Mouse (Mus musculus): ENCODE results near the gene Srsf2. TPM values are rescaled to one million over a fixed set of nuclear protein-coding genes. Genes with fewer than 3 reads are reported as not detected.

Gene Srsf2
- polyA plus RNA-seq, 1 experiment, result 1,171 TPM

DNA sequence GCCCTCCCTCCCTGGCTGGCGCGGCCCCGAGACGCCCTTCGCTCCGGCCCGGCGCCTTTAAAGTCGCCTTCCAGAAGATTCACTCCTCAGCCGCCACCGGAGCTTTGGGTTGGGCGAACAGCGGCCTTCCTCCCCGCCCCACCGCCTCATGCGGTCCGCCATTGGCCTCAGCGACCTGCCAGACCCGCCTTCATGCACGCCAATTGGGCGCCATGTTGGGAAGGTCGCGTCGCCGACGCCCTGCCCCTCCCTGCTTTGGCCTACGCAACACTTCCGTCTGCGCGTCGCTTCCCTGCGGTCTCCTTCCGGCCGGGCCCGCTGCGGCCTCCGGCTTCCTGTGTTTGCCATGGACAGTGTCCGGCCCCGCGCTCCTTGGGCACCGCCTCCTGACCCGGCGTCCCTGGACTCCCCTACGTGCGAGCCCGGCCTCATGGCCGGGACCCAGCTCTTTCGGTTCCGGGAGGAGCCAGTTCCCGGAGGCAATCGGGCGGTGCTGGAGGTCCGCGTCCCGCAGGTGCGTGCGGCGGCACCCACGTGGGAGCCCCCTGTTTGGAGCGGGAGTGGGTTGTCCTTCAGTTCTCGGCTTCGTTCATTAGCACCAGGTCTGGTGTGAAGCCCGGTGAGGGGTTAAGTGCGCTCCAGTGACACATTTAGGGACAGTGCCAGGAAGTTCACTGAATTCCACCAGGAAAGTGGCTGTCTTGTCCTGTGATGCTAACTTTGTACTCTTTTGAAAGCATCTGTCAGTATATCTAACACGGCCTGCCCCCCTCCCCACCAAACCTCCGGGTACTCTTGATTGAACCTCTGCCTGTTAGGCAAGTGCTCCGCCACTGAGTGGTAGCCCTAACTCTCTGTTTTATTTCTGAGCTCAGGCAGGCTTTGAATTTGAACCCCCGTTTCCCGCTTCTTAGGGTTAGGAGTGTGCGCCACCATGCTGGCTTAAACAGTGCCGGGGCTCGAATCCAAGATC, 9.3 kb downstream of the Srsf2 start, which contains the start of the genes Mettl23 and Jmjd6:
Mettl23 (plus strand) TSS at position 18 of the 973 bp plus-strand sequence.
Jmjd6 (minus strand) TSS at position 189 of the 973 bp plus-strand sequence.
- peak; percentile 66; the same call in 1 of the 2 replicates for TF ChIP-seq CTCF (IDR thresholded peaks at IDR 0.05; ENCODE audit: borderline replicate concordance, control insufficient read depth, extremely low read depth, insufficient read depth, low read length, poor library complexity)
- peak; percentile 75 for TF ChIP-seq POLR2A (IDR thresholded peaks at IDR 0.05; ENCODE audit: control insufficient read depth, extremely low read depth, insufficient read depth, low read length, poor library complexity)
- H3K27me3 ChIP-seq (ENCODE audit: control insufficient read depth, insufficient read depth, low read length), result no peaks in the 10 kb centered on the region
- peak; percentile 95 for DNase-seq
- H3K4me3 ChIP-seq (ENCODE audit: control insufficient read depth, insufficient read depth, low read length), result peak within 1 kb of the TSS; percentile 54
- H3K4me1 ChIP-seq (replicated peaks; ENCODE audit: control insufficient read depth, insufficient read depth, low read length), result peaks cover 18% of the 10 kb centered on the region
- under 1% methylated on average over 72 of the region's 72 CpGs for WGBS
- peaks cover 30% of the 10 kb centered on the region for H3K36me3 ChIP-seq (ENCODE audit: control insufficient read depth, insufficient read depth, low read length)
- H3K27ac ChIP-seq (ENCODE audit: control insufficient read depth, insufficient read depth, low read length), result peak within 1 kb of the TSS; percentile 62

DNA sequence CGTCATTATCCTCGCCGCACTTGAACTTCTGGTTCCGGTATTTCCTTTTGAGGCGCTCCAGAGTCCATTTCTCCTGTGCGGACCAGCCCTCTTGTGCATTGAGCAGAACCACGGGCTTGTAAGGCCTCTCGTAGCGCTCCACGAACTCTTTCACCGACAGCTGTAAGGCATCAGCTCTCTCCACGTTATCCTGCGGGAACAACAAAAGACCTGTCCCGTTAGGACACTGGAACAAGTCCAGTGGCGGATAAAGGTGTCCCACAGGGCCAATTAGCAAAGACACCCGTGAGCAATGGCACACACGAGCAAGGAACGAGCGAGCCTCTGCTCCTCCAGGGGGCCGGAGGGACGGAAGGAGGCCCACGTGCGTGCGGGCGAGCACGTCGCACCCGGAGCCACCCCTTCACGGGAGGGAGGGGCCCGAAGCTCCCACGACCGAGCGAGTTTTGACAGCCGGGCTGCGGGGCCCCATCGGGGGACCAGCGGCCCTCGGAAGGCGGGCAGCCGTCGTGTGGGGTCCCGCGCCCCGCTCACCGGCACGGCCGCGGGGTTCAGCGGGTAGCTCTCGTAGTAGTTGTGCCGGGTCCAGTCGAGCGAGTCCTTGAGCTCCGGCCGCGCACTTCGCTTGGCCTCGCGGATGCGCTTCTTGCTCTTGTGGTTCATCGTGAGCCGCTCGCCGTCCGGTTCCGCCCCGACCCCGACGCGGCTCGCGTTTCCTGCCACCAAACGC, 10.2 kb downstream of the Srsf2 start:
- no peak for TF ChIP-seq POLR2A (IDR thresholded peaks at IDR 0.05; ENCODE audit: control insufficient read depth, extremely low read depth, insufficient read depth, low read length, poor library complexity)
- no peak for TF ChIP-seq CTCF (IDR thresholded peaks at IDR 0.05; ENCODE audit: borderline replicate concordance, control insufficient read depth, extremely low read depth, insufficient read depth, low read length, poor library complexity)
- H3K27me3 ChIP-seq (ENCODE audit: control insufficient read depth, insufficient read depth, low read length), result no peaks in the 10 kb centered on the region
- H3K4me1 ChIP-seq (replicated peaks; ENCODE audit: control insufficient read depth, insufficient read depth, low read length), result peaks cover 18% of the 10 kb centered on the region
- DNase-seq, result peak; percentile 72
- peak overlapping the region; percentile 62 for H3K27ac ChIP-seq (ENCODE audit: control insufficient read depth, insufficient read depth, low read length)
- H3K4me3 ChIP-seq (ENCODE audit: control insufficient read depth, insufficient read depth, low read length), result peak overlapping the region; percentile 54
- H3K36me3 ChIP-seq (ENCODE audit: control insufficient read depth, insufficient read depth, low read length), result peaks cover 32% of the 10 kb centered on the region
- under 1% methylated on average over 72 of the region's 73 CpGs for WGBS

DNA sequence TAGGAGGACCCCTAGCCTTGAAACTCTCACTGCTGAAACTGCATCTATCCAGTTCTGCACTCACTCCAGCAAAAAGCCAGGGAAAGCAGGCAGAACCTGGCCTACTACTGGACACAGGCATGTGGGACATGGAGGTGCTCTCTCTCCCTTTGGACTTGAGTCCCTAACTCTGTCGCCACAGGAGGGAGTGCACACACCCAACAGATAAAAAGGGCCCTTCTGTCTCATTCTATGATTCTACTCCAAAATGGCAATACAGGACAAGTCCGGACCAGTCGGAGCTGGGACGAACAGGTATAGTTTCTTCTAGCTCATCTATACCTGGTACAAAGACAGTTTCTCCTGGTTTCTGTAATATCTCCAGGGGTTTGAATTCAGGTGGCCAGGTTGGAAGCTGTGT, 12.1 kb downstream of the Srsf2 start:
- TF ChIP-seq CTCF (IDR thresholded peaks at IDR 0.05; ENCODE audit: borderline replicate concordance, control insufficient read depth, extremely low read depth, insufficient read depth, low read length, poor library complexity) (no peak), POLR2A (IDR thresholded peaks at IDR 0.05; ENCODE audit: control insufficient read depth, extremely low read depth, insufficient read depth, low read length, poor library complexity) (no peak)
- DNase-seq, result no peak
- no peak overlapping the region for H3K4me3 ChIP-seq (ENCODE audit: control insufficient read depth, insufficient read depth, low read length)
- peaks cover 18% of the 10 kb centered on the region for H3K4me1 ChIP-seq (replicated peaks; ENCODE audit: control insufficient read depth, insufficient read depth, low read length)
- no peak overlapping the region for H3K27ac ChIP-seq (ENCODE audit: control insufficient read depth, insufficient read depth, low read length)
- H3K36me3 ChIP-seq (ENCODE audit: control insufficient read depth, insufficient read depth, low read length), result peaks cover 50% of the 10 kb centered on the region
- WGBS, result 92% methylated on average over 4 of the region's 4 CpGs
- H3K27me3 ChIP-seq (ENCODE audit: control insufficient read depth, insufficient read depth, low read length), result no peaks in the 10 kb centered on the region

GRCm38 (mm10) chr11:116839601-116840000, 13.3 kb downstream of the Srsf2 start:
- DNase-seq, result no peak
- no peak overlapping the region for H3K4me3 ChIP-seq (ENCODE audit: control insufficient read depth, insufficient read depth, low read length)
- peaks cover 18% of the 10 kb centered on the region for H3K4me1 ChIP-seq (replicated peaks; ENCODE audit: control insufficient read depth, insufficient read depth, low read length)
- H3K27ac ChIP-seq (ENCODE audit: control insufficient read depth, insufficient read depth, low read length), result no peak overlapping the region
- H3K27me3 ChIP-seq (ENCODE audit: control insufficient read depth, insufficient read depth, low read length), result no peaks in the 10 kb centered on the region
- WGBS, result 95% methylated on average over 7 of the region's 7 CpGs
- peaks cover 54% of the 10 kb centered on the region for H3K36me3 ChIP-seq (ENCODE audit: control insufficient read depth, insufficient read depth, low read length)
- no peak for TF ChIP-seq CTCF (IDR thresholded peaks at IDR 0.05; ENCODE audit: borderline replicate concordance, control insufficient read depth, extremely low read depth, insufficient read depth, low read length, poor library complexity)
- TF ChIP-seq POLR2A (IDR thresholded peaks at IDR 0.05; ENCODE audit: control insufficient read depth, extremely low read depth, insufficient read depth, low read length, poor library complexity), result no peak

GRCm38 (mm10) chr11:116838936-116839335, 14.0 kb downstream of the Srsf2 start:
- no peak overlapping the region for H3K4me3 ChIP-seq (ENCODE audit: control insufficient read depth, insufficient read depth, low read length)
- H3K27me3 ChIP-seq (ENCODE audit: control insufficient read depth, insufficient read depth, low read length), result no peaks in the 10 kb centered on the region
- peaks cover 14% of the 10 kb centered on the region; the same call in 1 of the 2 replicates for H3K4me1 ChIP-seq (replicated peaks; ENCODE audit: control insufficient read depth, insufficient read depth, low read length)
- no peak overlapping the region for H3K27ac ChIP-seq (ENCODE audit: control insufficient read depth, insufficient read depth, low read length)
- DNase-seq, result no peak
- peaks cover 54% of the 10 kb centered on the region for H3K36me3 ChIP-seq (ENCODE audit: control insufficient read depth, insufficient read depth, low read length)
- TF ChIP-seq POLR2A (IDR thresholded peaks at IDR 0.05; ENCODE audit: control insufficient read depth, extremely low read depth, insufficient read depth, low read length, poor library complexity), result no peak
- TF ChIP-seq CTCF (IDR thresholded peaks at IDR 0.05; ENCODE audit: borderline replicate concordance, control insufficient read depth, extremely low read depth, insufficient read depth, low read length, poor library complexity), result no peak
- 97% methylated on average over 14 of the region's 14 CpGs for WGBS

GRCm38 (mm10) chr11:116837441-116837840, 15.5 kb downstream of the Srsf2 start:
- peaks cover 54% of the 10 kb centered on the region for H3K36me3 ChIP-seq (ENCODE audit: control insufficient read depth, insufficient read depth, low read length)

More at GRCm38 (mm10) chr11:116837441-116837840, 15.5 kb downstream of the Srsf2 start:
- Histone ChIP-seq H3K27ac (ENCODE audit: control insufficient read depth, insufficient read depth, low read length) (no peak overlapping the region), H3K27me3 (ENCODE audit: control insufficient read depth, insufficient read depth, low read length) (no peaks in the 10 kb centered on the region), H3K4me1 (replicated peaks; ENCODE audit: control insufficient read depth, insufficient read depth, low read length) (peaks cover 22% of the 10 kb centered on the region), H3K4me3 (ENCODE audit: control insufficient read depth, insufficient read depth, low read length) (no peak overlapping the region)
- TF ChIP-seq POLR2A (IDR thresholded peaks at IDR 0.05; ENCODE audit: control insufficient read depth, extremely low read depth, insufficient read depth, low read length, poor library complexity) (no peak), CTCF (IDR thresholded peaks at IDR 0.05; ENCODE audit: borderline replicate concordance, control insufficient read depth, extremely low read depth, insufficient read depth, low read length, poor library complexity) (no peak)
- DNase-seq, result no peak
- 97% methylated on average over 10 of the region's 10 CpGs for WGBS

Measured in thymus, adult 2 months (tissue).